Mouse (Mus musculus) subcutaneous adipose tissue, adult 2 months (tissue): ENCODE data around the gene D130043K22Rik. TPM values are rescaled to one million over a fixed set of nuclear protein-coding genes. Genes with fewer than 3 reads are reported as not detected.

ENCODE experiments used
- polyA plus RNA-seq: library from polyadenylated mRNA; depleted of rRNA; stranded (reverse); fragments of >200 nt; gene quantifications from 2 replicates; pipeline ENCODE4 v1.2.3, GENCODE M21; 2012; ENCODE audit warnings: low replicate concordance; rRNA removed

Gene D130043K22Rik
- not detected in 2 replicates for polyA plus RNA-seq

GRCm38 (mm10) chr13:24844983-24845955, at the start of gene D130043K22Rik:
Gene D130043K22Rik (plus strand): TSS chr13:24845135.

GRCm38 (mm10) chr13:24801308-24801921, 43.5 kb upstream of the D130043K22Rik start, which contains the start of gene BC005537:
Gene BC005537 (plus strand): TSS chr13:24801657.

GRCm38 (mm10) chr13:24831353-24832130, 13.4 kb upstream of the D130043K22Rik start, which contains the start of the genes Acot13 and Tdp2:
Gene Acot13 (minus strand): TSS chr13:24831540.
Gene Tdp2 (plus strand): TSS chr13:24831679.

GRCm38 (mm10) chr13:24937108-24937838, 92.3 kb downstream of the D130043K22Rik start, which contains the start of gene Aldh5a1:
Gene Aldh5a1 (minus strand): TSS chr13:24937661.

GRCm38 (mm10) chr13:24942512-24943282, 97.8 kb downstream of the D130043K22Rik start, which contains the start of gene Gpld1:
Gene Gpld1 (plus strand): TSS chr13:24943152.

Other genes starting within 250 kb of the D130043K22Rik start
- not detected in 2 replicates for gene Armh2, start 103.9 kb upstream of the D130043K22Rik start, polyA plus RNA-seq
- gene Gmnn, start 83.2 kb upstream of the D130043K22Rik start, polyA plus RNA-seq = 1.1 and 2.9 TPM in 2 replicates
- 26.1 and 38.5 TPM in 2 replicates for gene BC005537, start 43.5 kb upstream of the D130043K22Rik start, polyA plus RNA-seq
- gene Acot13, start 13.6 kb upstream of the D130043K22Rik start, polyA plus RNA-seq = 46.3 and 67.5 TPM in 2 replicates
- gene Tdp2, start 13.5 kb upstream of the D130043K22Rik start, polyA plus RNA-seq = 8.1 and 20.0 TPM in 2 replicates
- 5.9 and 6.4 TPM in 2 replicates for gene Aldh5a1, start 92.5 kb downstream of the D130043K22Rik start, polyA plus RNA-seq
- 3.1 and 3.5 TPM in 2 replicates for gene Gpld1, start 98.0 kb downstream of the D130043K22Rik start, polyA plus RNA-seq
- gene Mrs2, start 175.2 kb downstream of the D130043K22Rik start, polyA plus RNA-seq = 29.0 and 32.0 TPM in 2 replicates
- 0.27 TPM in 1 of 2 replicates, not detected in the other for gene Dcdc2a, start 210.9 kb downstream of the D130043K22Rik start, polyA plus RNA-seq